Mouse (Mus musculus): Measurements from ENCODE around the gene Zfp706. TPM values are rescaled to one million over a fixed set of nuclear protein-coding genes. Genes with fewer than 3 reads are reported as not detected.

The Zfp706 gene
- total and polyA plus RNA-seq, 3 experiments, result 33.1 to 261 (median 64.0) TPM

- TF ChIP-seq SIN3A (IDR thresholded peaks at IDR 0.05; ENCODE audit: low read length) (no peak), NRF1 (IDR thresholded peaks at IDR 0.05; ENCODE audit: insufficient read depth, low read depth, low read length, poor library complexity, severe bottlenecking) (no peak), GABPA (IDR thresholded peaks at IDR 0.05; ENCODE audit: low read depth, low read length) (no peak), ZNF384 (IDR thresholded peaks at IDR 0.05; ENCODE audit: low read depth, low read length) (no peak), MAFK (IDR thresholded peaks at IDR 0.05; ENCODE audit: borderline replicate concordance, low read depth, low read length) (no peak), MAZ (IDR thresholded peaks at IDR 0.05; ENCODE audit: low read depth, low read length) (no peak), TCF12 (IDR thresholded peaks at IDR 0.05; ENCODE audit: low read depth, low read length) (no peak), ETS1 (IDR thresholded peaks at IDR 0.05; ENCODE audit: low read depth, low read length) (no peak), RAD21 (IDR thresholded peaks at IDR 0.05; ENCODE audit: low read depth, low read length) (no peak), POLR2AphosphoS2 (IDR thresholded peaks at IDR 0.05; ENCODE audit: low read length) (no peak), USF2 (IDR thresholded peaks at IDR 0.05; ENCODE audit: borderline replicate concordance in 1 of 2, insufficient read depth in 1 of 2, low read depth in 1 of 2, low read length in 2 of 2) (no peak), ZMIZ1 (IDR thresholded peaks at IDR 0.05; ENCODE audit: low read depth, low read length) (no peak), JUND (IDR thresholded peaks at IDR 0.05; ENCODE audit: low read depth, low read length) (no peak), ZC3H11A (IDR thresholded peaks at IDR 0.05; ENCODE audit: low read depth, low read length) (no peak), BHLHE40 (IDR thresholded peaks at IDR 0.05; ENCODE audit: borderline replicate concordance, low read depth, low read length) (no peak), NELFE (IDR thresholded peaks at IDR 0.05; ENCODE audit: low read depth, low read length) (no peak), MYC (IDR thresholded peaks at IDR 0.05; ENCODE audit: low read depth, low read length) (no peak), KAT2A (conservative IDR thresholded peaks at IDR 0.05; ENCODE audit: low read depth, low read length) (no peak), MEF2A (IDR thresholded peaks at IDR 0.05; ENCODE audit: extremely low read depth, insufficient replicate concordance, low read depth, low read length, poor library complexity, severe bottlenecking) (no peak), TAL1 (IDR thresholded peaks at IDR 0.05; ENCODE audit: low read length) (no peak)
- Histone ChIP-seq H3K9ac (ENCODE audit: control insufficient read depth, low read depth, low read length, poor library complexity, severe bottlenecking) (no peak overlapping the region), H3K36me3 (ENCODE audit: control insufficient read depth in 1 of 2, insufficient read depth in 2 of 2, low read length in 2 of 2) (peaks cover 0 to 20% of the 10 kb centered on the region in 2 experiments; a peak in 2 of 4 replicates), H3K9me3 (replicated peaks; ENCODE audit: insufficient read depth, low read length) (no peaks in the 10 kb centered on the region), H3K27ac (ENCODE audit: control insufficient read depth, low read depth, low read length) (no peak overlapping the region), H3K79me2 (ENCODE audit: control insufficient read depth, insufficient read depth, low read length, poor library complexity) (no peaks in the 10 kb centered on the region), H3K4me3 (ENCODE audit: control insufficient read depth in 1 of 2, insufficient read depth in 1 of 2, low read depth in 2 of 2, low read length in 2 of 2) (no peak overlapping the region), H3K4me1 (ENCODE audit: control insufficient read depth in 1 of 2, insufficient read depth in 2 of 2, low read length in 2 of 2) (peaks cover 14 to 22% of the 10 kb centered on the region in 2 experiments), H3K27me3 (ENCODE audit: control insufficient read depth in 1 of 2, insufficient read depth in 2 of 2, low read length in 2 of 2) (no peaks in the 10 kb centered on the region)
- DNase-seq (ENCODE audit: low read depth, low spot score), result no peak
These were observed 31.9 kb downstream of the Zfp706 start for GRCm38 (mm10) chr15:36975690-36976089.

DNA sequence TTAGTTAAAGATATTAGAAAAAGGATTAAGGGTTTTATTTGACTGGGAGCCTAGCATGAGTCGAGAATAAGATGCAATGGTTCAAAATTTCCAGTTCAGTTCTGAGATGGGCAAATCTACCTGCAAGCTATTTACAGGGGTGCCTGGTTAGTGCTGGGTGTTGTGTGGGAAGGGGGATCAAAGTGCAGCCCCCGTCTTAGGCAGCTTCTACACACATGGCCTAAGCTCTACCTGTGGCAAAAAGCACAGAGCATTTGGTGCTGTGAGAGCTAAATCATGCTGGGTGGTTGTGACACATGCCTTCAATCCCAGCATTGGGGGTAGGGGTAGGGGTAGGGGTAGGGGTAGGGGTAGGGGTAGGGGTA, 32.3 kb downstream of the Zfp706 start:
- TF ChIP-seq NRF1 (IDR thresholded peaks at IDR 0.05; ENCODE audit: insufficient read depth, low read depth, low read length, poor library complexity, severe bottlenecking), result no peak
- TF ChIP-seq MEF2A (IDR thresholded peaks at IDR 0.05; ENCODE audit: extremely low read depth, insufficient replicate concordance, low read depth, low read length, poor library complexity, severe bottlenecking), result 0 out of 2 replicates have a peak, but pooled peaks have one; percentile 4
- no peaks in the 10 kb centered on the region for H3K27me3 ChIP-seq (ENCODE audit: control insufficient read depth in 1 of 2, insufficient read depth in 2 of 2, low read length in 2 of 2)
- DNase-seq (ENCODE audit: low read depth, low spot score), result no peak
- H3K27ac ChIP-seq (ENCODE audit: control insufficient read depth, low read depth, low read length), result no peak overlapping the region
- H3K4me1 ChIP-seq (ENCODE audit: control insufficient read depth in 1 of 2, insufficient read depth in 2 of 2, low read length in 2 of 2), result peaks cover 14 to 22% of the 10 kb centered on the region in 2 experiments
- no peaks in the 10 kb centered on the region for H3K79me2 ChIP-seq (ENCODE audit: control insufficient read depth, insufficient read depth, low read length, poor library complexity)
- H3K36me3 ChIP-seq (ENCODE audit: control insufficient read depth in 1 of 2, insufficient read depth in 2 of 2, low read length in 2 of 2), result peaks cover 0 to 20% of the 10 kb centered on the region in 2 experiments; a peak in 2 of 4 replicates
- no peak overlapping the region for H3K9ac ChIP-seq (ENCODE audit: control insufficient read depth, low read depth, low read length, poor library complexity, severe bottlenecking)
- no peak overlapping the region for H3K4me3 ChIP-seq (ENCODE audit: control insufficient read depth in 1 of 2, insufficient read depth in 1 of 2, low read depth in 2 of 2, low read length in 2 of 2)
- no peaks in the 10 kb centered on the region for H3K9me3 ChIP-seq (replicated peaks; ENCODE audit: insufficient read depth, low read length)

Data from MEL (cell line).